Mouse (Mus musculus): Measurements from ENCODE around the gene 4930539E08Rik. TPM values are rescaled to one million over a fixed set of nuclear protein-coding genes. Genes with fewer than 3 reads are reported as not detected.
A peak's percentile ranks its signal among the peaks of the same experiment; 100 is the strongest.

4930539E08Rik gene
- polyA plus RNA-seq (2015; fragmentation: Nextera tagmentation; extraction: Ambion mirVana): 0.25 and 0.29 TPM in 2 replicates

- Histone ChIP-seq H3K4me1 (replicated peaks) (no peaks in the 10 kb centered on the region), H3K9me3 (no peaks in the 10 kb centered on the region), H3K36me3 (no peaks in the 10 kb centered on the region), H3K4me2 (no peak within 1 kb of the TSS), H3K4me3 (no peak within 1 kb of the TSS), H3K27me3 (peaks cover 4% of the 10 kb centered on the region), H3K27ac (replicated peaks) (no peak within 1 kb of the TSS), H3K9ac (no peak within 1 kb of the TSS)
- 70% methylated on average over 12 of the region's 12 CpGs for WGBS
- ATAC-seq (ENCODE audit: low read depth): no peak
These were observed at the start of gene 4930539E08Rik for GRCm38 (mm10) chr17:28915060-28915628. 4930539E08Rik (minus strand) TSS chr17:28915324.

GRCm38 (mm10) chr17:28961596-28961995 lies 46.5 kb upstream of the 4930539E08Rik start:
- H3K27ac ChIP-seq (replicated peaks): no peak overlapping the region
- 87% methylated on average over 10 of the region's 10 CpGs for WGBS
- peaks cover 71% of the 10 kb centered on the region for H3K36me3 ChIP-seq
- no peaks in the 10 kb centered on the region for H3K9me3 ChIP-seq
- H3K27me3 ChIP-seq: no peaks in the 10 kb centered on the region
- no peak overlapping the region for H3K4me2 ChIP-seq
- ATAC-seq (ENCODE audit: low read depth): no peak
- no peak overlapping the region for H3K4me3 ChIP-seq
- H3K9ac ChIP-seq: no peak overlapping the region
- H3K4me1 ChIP-seq (replicated peaks): no peaks in the 10 kb centered on the region

- Histone ChIP-seq H3K4me3 (no peak overlapping the region), H3K9me3 (0 out of 2 replicates have a peak, but pooled peaks cover 3% of the 10 kb centered on the region), H3K4me2 (no peak overlapping the region), H3K27me3 (no peaks in the 10 kb centered on the region), H3K27ac (replicated peaks) (no peak overlapping the region), H3K4me1 (replicated peaks) (no peaks in the 10 kb centered on the region), H3K9ac (no peak overlapping the region), H3K36me3 (peaks cover 66% of the 10 kb centered on the region)
- ATAC-seq (ENCODE audit: low read depth): no peak
- WGBS: 85% methylated on average over 10 of the region's 10 CpGs
These were observed 45.5 kb upstream of the 4930539E08Rik start for GRCm38 (mm10) chr17:28960597-28960996.

GRCm38 (mm10) chr17:28954416-28954815 lies 39.3 kb upstream of the 4930539E08Rik start:
- no peak for ATAC-seq (ENCODE audit: low read depth)
- 95% methylated on average over 9 of the region's 9 CpGs for WGBS
- H3K4me3 ChIP-seq: no peak overlapping the region

GRCm38 (mm10) chr17:28953251-28953650 lies 38.1 kb upstream of the 4930539E08Rik start:
- no peak for ATAC-seq (ENCODE audit: low read depth)
- 25% methylated on average over 9 of the region's 9 CpGs for WGBS

More at GRCm38 (mm10) chr17:28954416-28954815, 39.3 kb upstream of the 4930539E08Rik start:
- Histone ChIP-seq H3K9me3 (0 out of 2 replicates have a peak, but pooled peaks cover 3% of the 10 kb centered on the region), H3K27me3 (no peaks in the 10 kb centered on the region), H3K4me1 (replicated peaks) (peaks cover 27% of the 10 kb centered on the region), H3K9ac (peak overlapping the region; percentile 91; the same call in 1 of the 2 replicates), H3K27ac (replicated peaks) (no peak overlapping the region), H3K4me2 (peak overlapping the region; percentile 95), H3K36me3 (peaks cover 12% of the 10 kb centered on the region)

GRCm38 (mm10) chr17:28951831-28952799 lies 37.0 kb upstream of the 4930539E08Rik start, which contains the start of gene Kctd20:
Kctd20 (plus strand) TSS chr17:28951950.
- no peaks in the 10 kb centered on the region for H3K27me3 ChIP-seq
- H3K9ac ChIP-seq: peak within 1 kb of the TSS; percentile 91
- peaks cover 5% of the 10 kb centered on the region for H3K36me3 ChIP-seq
- H3K9me3 ChIP-seq: 0 out of 2 replicates have a peak, but pooled peaks cover 3% of the 10 kb centered on the region
- H3K27ac ChIP-seq (replicated peaks): peak within 1 kb of the TSS; percentile 97
- peak within 1 kb of the TSS; percentile 87 for H3K4me3 ChIP-seq
- ATAC-seq (ENCODE audit: low read depth): peak; percentile 95
- H3K4me2 ChIP-seq: peak within 1 kb of the TSS; percentile 95
- WGBS: under 1% methylated on average over 56 of the region's 80 CpGs
- peaks cover 27% of the 10 kb centered on the region for H3K4me1 ChIP-seq (replicated peaks)

More at GRCm38 (mm10) chr17:28953251-28953650, 38.1 kb upstream of the 4930539E08Rik start:
- peak overlapping the region; percentile 97; the same call in 1 of the 2 replicates for H3K27ac ChIP-seq (replicated peaks)
- 0 out of 2 replicates have a peak, but pooled peaks cover 3% of the 10 kb centered on the region for H3K9me3 ChIP-seq
- H3K4me3 ChIP-seq: peak overlapping the region; percentile 87
- peaks cover 11% of the 10 kb centered on the region for H3K36me3 ChIP-seq
- no peaks in the 10 kb centered on the region for H3K27me3 ChIP-seq
- H3K4me2 ChIP-seq: peak overlapping the region; percentile 95
- peak overlapping the region; percentile 91 for H3K9ac ChIP-seq
- H3K4me1 ChIP-seq (replicated peaks): peaks cover 27% of the 10 kb centered on the region

GRCm38 (mm10) chr17:28950751-28951150 lies 35.6 kb upstream of the 4930539E08Rik start:
- no peaks in the 10 kb centered on the region for H3K36me3 ChIP-seq
- no peaks in the 10 kb centered on the region for H3K27me3 ChIP-seq
- no peak for ATAC-seq (ENCODE audit: low read depth)
- WGBS: 85% methylated on average over 4 of the region's 4 CpGs
- H3K27ac ChIP-seq (replicated peaks): no peak overlapping the region
- H3K9ac ChIP-seq: no peak overlapping the region
- peaks cover 27% of the 10 kb centered on the region for H3K4me1 ChIP-seq (replicated peaks)
- no peak overlapping the region for H3K4me3 ChIP-seq
- no peak overlapping the region for H3K4me2 ChIP-seq
- H3K9me3 ChIP-seq: no peaks in the 10 kb centered on the region

GRCm38 (mm10) chr17:28948661-28949060 lies 33.5 kb upstream of the 4930539E08Rik start:
- Histone ChIP-seq H3K27ac (replicated peaks) (no peak overlapping the region), H3K4me3 (no peak overlapping the region), H3K36me3 (no peaks in the 10 kb centered on the region), H3K9ac (no peak overlapping the region), H3K4me1 (replicated peaks) (peaks cover 15% of the 10 kb centered on the region), H3K9me3 (no peaks in the 10 kb centered on the region), H3K27me3 (no peaks in the 10 kb centered on the region), H3K4me2 (no peak overlapping the region)
- ATAC-seq (ENCODE audit: low read depth): no peak
- 71% methylated on average over 4 of the region's 4 CpGs for WGBS

GRCm38 (mm10) chr17:28947011-28947939 lies 32.2 kb upstream of the 4930539E08Rik start:
- H3K4me1 ChIP-seq (replicated peaks): peaks cover 8% of the 10 kb centered on the region
- no peaks in the 10 kb centered on the region for H3K27me3 ChIP-seq
- H3K4me2 ChIP-seq: no peak overlapping the region
- WGBS: 90% methylated on average over 19 of the region's 19 CpGs
- ATAC-seq (ENCODE audit: low read depth): no peak
- H3K36me3 ChIP-seq: no peaks in the 10 kb centered on the region
- H3K9ac ChIP-seq: no peak overlapping the region
- no peak overlapping the region for H3K4me3 ChIP-seq
- no peaks in the 10 kb centered on the region for H3K9me3 ChIP-seq
- no peak overlapping the region for H3K27ac ChIP-seq (replicated peaks)

GRCm38 (mm10) chr17:28944481-28944880 lies 29.4 kb upstream of the 4930539E08Rik start:
- 93% methylated on average over 7 of the region's 7 CpGs for WGBS
- H3K9me3 ChIP-seq: no peaks in the 10 kb centered on the region
- no peak for ATAC-seq (ENCODE audit: low read depth)

GRCm38 (mm10) chr17:28943740-28944139 lies 28.6 kb upstream of the 4930539E08Rik start, which contains the start of gene Pxt1:
Pxt1 (minus strand) TSS chr17:28943840.
- Histone ChIP-seq H3K4me3 (no peak within 1 kb of the TSS), H3K36me3 (no peaks in the 10 kb centered on the region), H3K9me3 (no peaks in the 10 kb centered on the region), H3K27me3 (no peaks in the 10 kb centered on the region), H3K9ac (no peak within 1 kb of the TSS), H3K4me2 (no peak within 1 kb of the TSS), H3K4me1 (replicated peaks) (no peaks in the 10 kb centered on the region), H3K27ac (replicated peaks) (no peak within 1 kb of the TSS)
- no peak for ATAC-seq (ENCODE audit: low read depth)
- WGBS: 90% methylated on average over 7 of the region's 7 CpGs

More at GRCm38 (mm10) chr17:28944481-28944880, 29.4 kb upstream of the 4930539E08Rik start:
- Histone ChIP-seq H3K4me1 (replicated peaks) (no peaks in the 10 kb centered on the region), H3K9ac (no peak overlapping the region), H3K27ac (replicated peaks) (no peak overlapping the region), H3K4me2 (no peak overlapping the region), H3K36me3 (no peaks in the 10 kb centered on the region), H3K27me3 (no peaks in the 10 kb centered on the region), H3K4me3 (no peak overlapping the region)
